Mouse (Mus musculus) left cerebral cortex, postnatal 4 days (tissue): ENCODE data around the gene Cdyl. TPM values are rescaled to one million over a fixed set of nuclear protein-coding genes. Genes with fewer than 3 reads are reported as not detected.

Source experiments
- DNase-seq: peaks from one replicate; pipeline ENCODE4 v3.0.0-alpha.2; 2022
- intact Hi-C: fragments of 180-260 bp; cut with DNase I; formaldehyde crosslinking; loops from one replicate; pipeline ENCODE4 v1.15.1; 2025
- total RNA-seq, 2 experiments: library from RNA; stranded (reverse); gene quantifications; 2 replicates each; pipeline ENCODE4 v1.2.3; 2021

Gene Cdyl
- total RNA-seq, 2 experiments from 2014 or later = 8.1 to 8.2 TPM

DNA sequence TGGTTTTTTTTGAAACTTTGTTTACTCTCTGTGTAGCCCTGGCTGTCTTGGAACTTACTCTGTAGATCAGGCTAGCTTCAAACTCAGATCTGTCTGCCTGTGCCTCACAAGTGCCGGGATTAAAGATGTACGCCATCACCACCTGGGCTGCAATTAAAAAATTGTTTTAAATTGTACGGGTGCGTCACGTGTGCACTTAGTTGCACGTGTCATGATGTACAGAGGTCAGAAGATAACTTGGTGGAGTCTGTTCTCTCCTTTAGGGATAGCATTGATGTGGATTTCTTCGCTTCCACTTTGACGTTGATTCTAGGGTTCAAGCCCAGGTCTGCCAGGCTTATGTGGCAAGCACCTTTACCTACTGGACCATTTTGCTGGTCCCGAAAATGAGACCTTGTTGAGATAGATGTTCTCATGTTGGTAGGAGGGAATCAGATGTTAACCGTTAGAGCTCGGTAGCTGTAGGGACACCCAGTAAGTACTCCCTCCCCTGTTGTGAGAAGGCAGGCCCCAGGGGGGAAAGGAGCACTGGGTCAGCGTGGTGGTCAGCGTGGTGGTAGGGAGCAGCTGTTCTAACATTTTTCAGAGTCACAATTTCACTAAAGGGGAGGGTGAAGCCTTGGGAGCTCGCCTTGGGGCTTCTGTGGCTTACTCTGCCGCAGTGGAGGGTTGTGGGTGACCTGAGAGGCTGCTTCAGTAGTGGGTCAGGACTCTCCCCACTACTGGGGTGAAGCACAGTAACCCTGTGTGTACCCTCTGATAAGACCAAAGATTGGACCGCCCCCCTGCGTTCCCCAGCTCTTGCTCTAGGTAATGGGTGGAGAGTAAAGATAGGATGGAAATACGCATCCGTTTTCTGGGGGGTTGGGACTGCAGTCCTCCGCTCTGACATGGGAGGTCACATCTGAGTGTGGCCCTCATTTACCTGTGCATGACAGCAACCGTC lies 97.0 kb downstream of the Cdyl start:
- intact Hi-C loops = no loop called here
- no peak for DNase-seq

DNA sequence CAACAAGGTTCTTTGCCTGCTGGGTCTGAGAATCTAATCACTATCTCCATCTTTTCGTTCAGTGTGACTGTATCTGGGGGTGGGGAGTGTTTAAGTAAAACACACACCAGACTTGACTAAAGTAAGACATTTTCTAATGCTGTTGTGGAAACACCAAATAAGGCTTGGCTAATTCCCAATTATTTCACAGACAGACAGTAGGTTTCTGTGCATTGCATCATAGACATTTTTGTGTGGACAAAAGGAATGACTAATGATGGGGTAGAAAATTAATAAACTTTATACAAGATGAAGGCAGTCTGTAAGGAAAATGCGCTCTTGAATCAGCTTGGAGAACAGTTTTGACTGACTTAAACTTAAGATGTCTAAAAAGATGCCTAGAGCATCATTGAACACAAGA lies 100.7 kb downstream of the Cdyl start:
- intact Hi-C loops = no loop called here
- DNase-seq = no peak

DNA sequence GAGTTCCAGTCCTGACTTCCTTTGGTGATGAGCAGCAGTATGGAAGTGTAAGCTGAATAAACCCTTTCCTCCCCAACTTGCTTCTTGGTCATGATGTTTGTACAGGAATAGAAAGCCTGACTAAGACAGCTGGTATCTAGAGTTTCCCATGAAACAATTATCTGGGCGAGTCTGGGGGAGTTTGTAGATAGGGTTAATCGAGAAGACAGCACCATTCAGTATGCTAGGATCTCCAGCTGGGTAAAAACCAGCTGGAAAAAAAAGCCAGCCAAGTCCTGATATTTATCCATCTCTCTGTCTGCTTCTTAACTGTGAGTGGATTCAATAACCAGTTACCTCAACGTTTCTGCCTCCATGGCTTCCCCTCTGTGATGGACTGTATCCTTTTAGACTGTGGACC lies 104.9 kb downstream of the Cdyl start:
- intact Hi-C loops = no loop called here

DNA sequence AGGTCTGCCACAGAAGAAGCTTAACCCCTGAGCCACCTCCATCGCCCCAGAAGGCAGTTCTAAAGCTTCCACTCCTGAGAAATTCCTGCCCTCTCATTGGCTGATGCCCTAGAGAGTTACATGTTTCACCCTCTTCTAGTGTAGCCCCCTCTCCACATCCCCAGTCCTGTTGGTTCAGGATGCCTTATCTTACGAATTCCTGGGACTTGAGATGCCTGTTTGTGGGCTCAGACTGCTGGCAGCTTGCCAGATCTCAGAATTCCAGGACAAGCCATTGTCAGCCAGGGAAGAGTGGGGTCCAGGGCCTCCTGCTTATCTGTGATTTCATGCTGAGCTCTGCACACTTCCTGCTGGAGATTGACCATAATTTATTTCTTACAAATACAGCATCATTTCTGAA lies 106.2 kb downstream of the Cdyl start:
- DNase-seq = no peak
- intact Hi-C loops = no loop called here

More for the DNA sequence above, 104.9 kb downstream of the Cdyl start:
- no peak for DNase-seq

DNA sequence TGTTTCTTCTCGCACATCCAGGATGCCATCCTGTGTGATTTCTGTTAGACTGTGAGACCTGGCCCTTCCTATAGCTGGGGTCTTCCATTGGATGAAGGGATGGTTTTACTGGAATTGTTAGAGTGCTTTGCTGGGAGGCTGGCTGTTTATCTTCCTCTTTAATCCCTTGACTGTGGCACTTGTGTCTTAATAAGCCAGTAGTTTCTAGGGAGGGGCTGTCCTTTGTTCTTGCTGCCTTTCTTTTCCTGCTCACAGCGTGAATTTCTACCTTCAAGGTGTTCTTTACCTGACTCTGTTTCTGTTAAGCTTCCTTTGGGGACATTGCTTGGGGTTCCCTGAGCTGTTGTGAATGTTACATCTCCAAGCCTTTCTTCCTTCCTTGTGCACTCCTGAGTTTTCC lies 110.0 kb downstream of the Cdyl start:
- DNase-seq = no peak
- intact Hi-C loops = no loop called here

DNA sequence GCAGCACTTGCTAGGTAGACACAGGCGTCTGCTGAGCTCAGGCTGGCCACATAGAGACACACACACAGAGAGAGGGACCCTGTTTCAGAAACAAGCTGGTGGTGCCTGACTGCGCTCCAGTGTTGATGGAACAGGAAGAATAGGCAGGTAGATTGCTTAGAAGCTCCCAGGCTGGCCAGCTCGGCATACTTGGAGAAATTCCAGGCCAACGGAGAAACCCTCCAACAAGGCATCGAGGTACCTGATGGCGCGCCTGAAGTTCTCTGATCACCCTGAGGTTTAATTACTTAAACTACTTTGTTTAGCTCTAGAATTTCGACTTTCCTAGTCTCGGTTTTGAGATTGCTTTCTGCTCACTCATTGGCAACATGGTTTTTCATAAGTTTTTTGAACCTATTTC lies 110.8 kb downstream of the Cdyl start:
- intact Hi-C loops = no loop called here

DNA sequence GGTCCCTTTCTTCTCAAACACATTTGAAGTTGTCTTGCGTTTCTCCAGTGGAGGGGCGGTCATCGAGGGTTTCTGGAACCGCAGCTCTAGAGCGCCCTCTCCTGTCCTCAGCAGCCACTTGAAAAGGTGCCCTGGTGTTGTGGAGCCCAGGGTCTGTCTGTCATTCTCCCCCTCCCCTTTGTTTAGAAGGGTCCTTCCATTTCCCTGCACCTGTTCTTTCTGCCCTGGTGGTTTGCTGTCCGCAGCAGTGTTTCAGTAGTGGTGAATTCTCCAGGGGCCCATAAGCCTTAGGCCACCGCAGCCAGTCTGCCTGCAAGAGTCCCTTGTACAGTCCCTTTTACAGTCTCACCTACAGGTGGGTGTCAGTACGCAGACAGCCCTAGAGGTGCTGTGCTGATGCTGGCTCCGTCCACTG lies 112.3 kb downstream of the Cdyl start:
- intact Hi-C loops = no loop called here
- peak; percentile 59 for DNase-seq

More for the DNA sequence above, 110.8 kb downstream of the Cdyl start:
- no peak for DNase-seq

DNA sequence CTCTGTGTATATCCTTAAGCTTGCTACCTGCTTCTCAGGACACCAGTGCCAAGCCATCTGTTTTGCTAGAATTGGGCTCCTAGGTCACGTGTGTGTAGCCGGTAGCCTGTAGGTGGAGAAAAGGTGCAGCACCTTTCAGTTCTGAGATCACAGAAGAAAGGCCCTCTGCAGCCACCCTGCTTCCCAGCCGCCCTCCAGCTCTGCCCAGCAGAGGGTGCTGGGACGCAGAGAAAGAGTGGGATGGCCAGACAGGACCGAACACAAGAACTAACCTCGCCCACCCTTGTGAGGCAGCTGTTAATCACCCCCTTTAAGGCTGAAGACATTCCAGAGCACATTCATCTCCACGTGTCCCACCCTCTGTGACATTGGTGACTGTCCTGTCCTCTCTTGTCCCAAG lies 114.1 kb downstream of the Cdyl start:
- intact Hi-C loops = no loop called here
- DNase-seq = peak; percentile 21

DNA sequence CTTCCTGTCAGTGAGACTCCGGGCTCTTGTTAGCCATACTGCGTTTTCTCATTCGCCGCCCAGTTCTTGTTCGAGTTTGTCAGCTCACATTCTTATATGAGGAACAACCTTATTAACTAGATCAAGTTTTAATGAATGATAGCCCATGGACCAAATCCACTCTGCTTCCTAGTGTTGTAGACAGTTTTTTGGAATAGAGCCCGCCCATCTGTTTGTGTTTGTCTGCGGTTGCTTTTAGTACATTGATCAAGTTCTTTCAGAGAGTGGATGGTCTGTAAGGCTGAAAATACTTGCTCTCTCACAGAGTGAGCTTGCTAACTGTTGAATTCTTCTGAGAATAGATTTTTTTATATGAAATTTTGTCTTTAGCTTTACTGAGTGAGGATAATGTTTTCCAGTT lies 116.5 kb downstream of the Cdyl start:
- DNase-seq = peak; percentile 7
- intact Hi-C loops = no loop called here

DNA sequence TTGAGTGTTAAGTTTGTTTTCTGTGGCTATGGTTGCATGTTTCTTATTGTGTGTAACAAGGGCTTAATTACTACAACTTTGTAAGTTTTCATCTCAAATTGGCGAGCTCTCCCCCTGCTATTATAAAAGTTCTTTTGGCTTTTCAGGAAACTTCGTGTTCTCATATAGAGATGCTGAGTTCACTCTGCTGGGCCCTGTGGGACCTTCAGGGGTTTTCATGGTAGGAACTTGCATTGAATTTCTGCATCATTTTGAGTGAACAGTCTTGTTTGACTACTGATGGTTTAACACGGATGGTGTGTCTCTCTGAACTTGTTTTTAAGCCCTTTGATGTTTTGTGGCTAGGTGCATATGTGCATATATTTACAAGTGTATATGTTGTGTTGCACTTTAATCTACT lies 121.1 kb downstream of the Cdyl start:
- intact Hi-C loops = no loop called here
- no peak for DNase-seq

DNA sequence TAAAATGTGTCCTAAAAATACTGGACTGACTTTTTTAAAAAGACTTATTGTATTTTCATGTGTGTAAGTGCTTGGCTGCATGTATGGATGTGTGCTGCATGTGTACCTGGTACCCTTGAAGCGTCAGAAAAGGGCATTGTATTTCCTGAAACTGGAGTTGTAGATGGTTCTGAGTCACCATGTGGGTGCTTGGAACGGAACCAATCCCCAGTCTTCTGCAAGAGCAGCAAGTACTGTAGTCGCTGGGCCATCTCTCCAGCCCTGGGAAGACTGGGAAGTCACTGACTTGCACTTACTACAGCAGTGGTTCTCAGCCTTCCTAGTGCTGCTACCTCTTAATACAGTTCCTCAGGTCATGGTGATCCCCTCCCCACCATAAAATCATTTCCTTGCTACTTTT lies 122.1 kb downstream of the Cdyl start:
- intact Hi-C loops = no loop called here
- no peak for DNase-seq

DNA sequence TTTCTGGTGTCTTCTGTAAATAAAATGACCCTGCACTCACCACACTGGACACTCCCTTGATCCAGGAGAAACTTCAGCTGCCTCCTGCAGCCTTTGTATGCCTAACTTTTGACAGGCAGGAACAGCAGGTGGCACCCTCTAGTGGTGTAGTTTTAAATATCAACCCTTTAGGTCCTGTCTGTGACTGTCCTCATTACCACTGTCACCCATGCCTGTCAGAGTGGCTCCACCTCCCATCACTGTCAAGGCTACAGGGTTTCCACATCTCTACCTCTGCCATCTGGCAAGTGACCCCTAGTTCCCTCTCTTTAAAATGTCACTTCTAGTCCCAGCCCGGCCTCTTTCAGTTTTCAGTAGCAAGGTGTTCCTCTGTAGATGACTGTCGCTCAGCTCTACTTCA lies 123.3 kb downstream of the Cdyl start:
- intact Hi-C loops = no loop called here
- peak; percentile 20 for DNase-seq

DNA sequence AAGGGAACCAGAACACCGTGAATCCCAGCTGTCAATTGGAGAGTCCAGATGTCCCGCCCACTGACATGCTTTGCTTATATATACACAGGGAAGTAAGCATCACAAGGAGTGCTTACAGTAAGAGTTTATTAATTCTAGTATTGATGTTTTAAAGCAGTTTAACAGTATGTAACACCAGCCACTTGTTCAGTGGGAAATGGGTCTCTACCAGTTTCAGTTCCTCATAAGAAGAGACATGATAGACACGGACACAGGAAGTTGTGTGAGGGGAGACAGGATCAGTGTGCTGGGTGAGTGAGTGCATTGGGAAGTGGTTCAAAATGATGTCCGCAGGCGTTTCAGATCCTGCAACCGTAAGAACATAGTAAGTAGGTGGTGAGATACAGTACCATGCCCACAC lies 123.9 kb downstream of the Cdyl start:
- intact Hi-C loops = no loop called here
- no peak for DNase-seq

DNA sequence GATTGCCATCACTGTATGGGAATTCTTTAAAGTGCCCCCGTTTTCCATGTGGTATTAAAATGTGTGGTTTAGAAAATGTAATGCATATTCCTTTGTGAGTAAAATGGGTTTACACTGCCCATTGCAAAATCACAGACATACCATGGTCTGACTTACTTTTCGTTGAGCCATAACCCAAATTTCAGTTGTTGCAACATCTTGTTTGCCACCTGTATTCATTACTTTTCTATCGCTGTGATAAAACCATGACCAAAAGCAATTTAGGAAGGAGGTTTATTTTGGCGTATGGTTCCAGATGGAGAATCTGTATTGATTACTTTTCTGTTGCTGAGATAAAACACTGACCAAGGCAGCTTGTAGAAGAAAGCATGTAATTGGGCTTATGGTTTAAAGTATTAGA lies 124.6 kb downstream of the Cdyl start:
- intact Hi-C loops = no loop called here
- no peak for DNase-seq

DNA sequence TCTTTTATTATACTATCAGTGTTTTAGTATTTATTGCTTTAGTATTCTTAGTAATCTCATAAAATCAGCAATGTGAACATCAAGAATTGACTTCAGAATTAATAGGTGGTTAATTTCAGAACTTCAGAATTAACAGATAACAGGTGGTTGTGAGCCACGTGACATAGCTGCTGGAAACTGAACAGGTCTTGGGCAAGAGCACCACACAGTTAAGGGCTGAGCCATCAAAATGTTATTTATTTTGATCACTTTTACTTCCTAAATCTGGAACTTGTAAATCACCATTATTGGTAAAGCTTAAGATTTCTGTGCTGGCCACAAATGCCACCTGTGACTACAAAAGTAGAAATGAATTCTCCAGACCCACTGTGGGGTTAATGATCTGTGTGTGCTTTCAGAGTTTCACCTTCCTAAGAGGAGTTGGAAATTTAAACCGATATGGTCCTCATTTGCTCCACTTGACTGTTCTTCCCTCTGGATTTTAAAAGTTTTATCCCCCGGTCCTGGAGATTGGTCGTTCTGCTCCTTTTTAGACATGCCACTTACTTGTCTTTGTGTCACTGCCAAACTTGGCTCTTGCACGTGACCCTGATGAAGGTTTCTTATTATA lies 125.8 kb downstream of the Cdyl start:
- intact Hi-C loops = no loop called here
- DNase-seq = no peak

DNA sequence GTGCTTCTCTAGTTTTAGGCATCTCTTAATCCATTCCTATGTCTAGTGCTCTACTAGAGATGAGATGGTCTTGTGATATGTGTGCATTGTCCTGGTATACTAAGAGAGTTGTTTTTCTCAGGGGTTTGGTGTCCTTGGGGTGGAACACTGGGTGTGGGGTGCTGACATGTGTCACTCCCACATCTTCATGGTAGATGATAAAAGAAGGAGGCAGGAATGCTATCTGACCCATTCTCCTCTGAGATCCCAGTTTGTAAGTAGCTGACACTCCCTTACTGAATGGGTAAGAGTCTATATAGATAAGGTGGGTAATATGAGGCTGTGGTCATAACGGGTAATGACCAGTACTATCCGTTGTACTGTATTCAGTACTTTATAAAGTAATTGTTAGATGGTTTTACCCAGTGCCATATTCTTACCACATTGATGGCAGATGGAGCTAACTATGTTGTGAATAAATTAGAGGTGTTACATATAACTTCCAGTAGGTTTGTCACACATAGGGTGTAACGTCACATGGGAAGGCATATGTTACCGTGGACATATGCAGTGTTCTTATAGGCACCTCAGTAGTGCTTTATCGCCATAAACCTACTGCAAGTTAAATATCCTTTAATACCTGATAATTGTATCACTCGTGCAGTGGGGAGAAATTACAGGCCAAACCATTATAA lies 127.2 kb downstream of the Cdyl start:
- DNase-seq = no peak
- intact Hi-C loops = no loop called here

DNA sequence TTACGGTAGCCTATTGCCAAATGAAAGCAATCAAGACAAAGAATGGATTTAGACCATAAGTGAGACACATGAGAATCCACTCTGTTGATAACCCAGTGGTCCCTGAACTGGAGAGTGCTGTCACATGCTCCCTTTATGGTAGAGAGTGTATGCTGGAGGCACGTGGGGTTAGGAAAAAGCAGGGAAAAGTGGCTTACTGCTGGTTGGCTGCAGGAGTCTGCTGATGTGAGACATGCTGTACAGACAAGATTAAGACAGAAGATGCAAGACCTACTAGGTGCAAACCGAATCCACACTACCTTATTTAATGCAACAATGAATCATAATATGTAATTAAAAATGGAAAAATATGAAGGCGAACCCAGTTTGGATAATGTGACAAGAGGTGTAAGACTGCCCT lies 129.9 kb downstream of the Cdyl start:
- no peak for DNase-seq
- intact Hi-C loops = no loop called here

DNA sequence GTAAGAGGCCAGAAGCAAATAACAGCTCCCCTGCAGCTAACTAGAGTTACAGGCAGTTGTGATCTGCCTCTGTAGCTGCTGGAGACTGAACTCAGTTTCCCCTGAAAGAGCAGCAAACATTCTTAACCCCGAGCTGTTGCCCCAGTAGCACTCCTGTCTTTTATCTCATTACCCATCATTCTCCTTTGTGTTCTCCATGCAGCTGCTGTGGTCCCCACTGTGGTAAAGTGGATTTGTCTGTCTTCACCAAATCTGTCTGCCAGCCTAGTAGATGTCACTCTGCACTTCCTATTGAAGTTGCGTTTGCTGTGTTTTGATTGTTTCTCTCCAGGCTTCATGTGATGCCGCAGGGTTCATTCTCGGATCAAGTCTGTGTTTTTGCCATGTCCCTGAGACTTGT lies 130.8 kb downstream of the Cdyl start:
- DNase-seq = no peak
- intact Hi-C loops = no loop called here

DNA sequence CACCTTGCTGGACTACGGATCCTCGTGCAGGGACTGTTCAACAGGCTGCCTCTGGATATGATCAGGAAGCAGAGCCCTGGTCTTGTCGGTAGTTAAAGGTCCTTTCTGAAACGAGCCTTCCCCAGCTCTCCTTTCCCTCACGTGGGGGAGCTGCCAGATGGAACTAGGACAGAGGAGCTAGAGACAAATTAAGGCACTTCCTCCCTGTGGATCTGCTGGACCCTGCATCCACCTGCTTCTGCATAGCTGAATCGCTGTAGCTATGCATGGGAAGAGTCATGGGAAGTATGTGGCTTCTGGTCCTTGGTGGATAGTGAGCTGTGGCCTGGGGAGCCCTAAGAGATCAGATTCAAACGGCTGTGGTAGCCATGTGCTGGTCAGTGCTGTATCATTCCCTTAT lies 134.7 kb downstream of the Cdyl start:
- intact Hi-C loops = no loop called here
- no peak for DNase-seq

DNA sequence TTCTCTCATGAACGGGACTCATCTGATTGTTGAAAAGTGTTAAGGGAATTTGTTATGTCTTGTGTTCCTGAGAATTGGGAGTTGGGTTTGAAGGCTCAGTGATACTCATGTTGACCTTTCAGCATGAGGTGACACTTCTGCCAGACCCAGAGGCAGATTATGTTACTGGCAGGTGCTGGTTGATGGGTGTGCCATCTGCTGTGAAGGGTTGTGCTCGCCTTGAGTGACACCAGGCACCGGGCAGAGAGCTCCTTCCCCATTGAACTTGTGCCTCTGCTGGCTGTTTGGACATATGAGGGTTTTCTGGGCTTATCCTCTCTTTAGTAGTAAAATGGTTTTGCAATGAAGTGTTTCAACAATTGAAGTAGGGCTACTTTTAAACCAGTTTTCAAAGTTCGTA lies 135.1 kb downstream of the Cdyl start:
- no peak for DNase-seq
- intact Hi-C loops = no loop called here

DNA sequence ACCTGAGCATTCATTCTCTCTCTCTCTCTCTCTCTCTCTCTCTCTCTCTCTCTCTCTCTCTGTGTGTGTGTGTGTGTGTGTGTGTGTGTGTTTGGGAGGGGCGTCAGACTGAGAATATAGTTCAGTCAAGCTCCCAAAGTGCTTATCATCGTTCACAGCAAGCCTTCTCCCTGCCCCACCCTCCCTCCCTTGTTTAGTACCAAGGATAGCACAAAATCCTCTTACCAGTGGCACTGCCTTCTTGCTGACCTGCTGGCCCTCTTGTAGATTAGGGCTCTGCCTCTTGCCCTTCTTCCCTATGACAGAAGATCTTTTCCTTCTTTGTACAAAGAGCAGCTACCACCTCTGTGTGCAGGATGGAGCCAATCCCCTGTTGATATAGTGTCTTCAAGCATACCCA lies 136.3 kb downstream of the Cdyl start:
- intact Hi-C loops = no loop called here
- DNase-seq = no peak

DNA sequence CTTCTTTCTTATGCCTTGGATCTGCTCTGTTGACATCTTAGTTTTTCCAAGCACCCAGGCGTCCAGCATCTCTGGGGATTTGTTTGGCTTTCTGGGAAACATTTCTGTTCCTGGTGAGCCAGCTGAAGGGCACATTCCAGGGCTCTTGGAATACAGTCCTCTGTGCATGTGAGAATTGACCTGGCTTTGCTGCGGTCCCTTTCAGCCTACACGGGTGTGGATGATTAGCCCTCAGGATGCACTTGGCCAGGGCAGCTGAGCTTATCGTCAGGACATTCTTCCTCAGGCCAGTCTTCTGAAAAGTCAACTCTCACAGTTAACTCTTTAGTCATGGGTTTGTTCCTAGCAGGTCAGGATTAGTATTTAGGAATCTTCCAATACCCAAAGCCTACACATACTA lies 136.7 kb downstream of the Cdyl start:
- intact Hi-C loops = no loop called here

More for the DNA sequence above, 136.7 kb downstream of the Cdyl start:
- DNase-seq = no peak
